Mouse (Mus musculus) layer of hippocampus, adult 2 months (tissue): ENCODE results near the gene Prkcg. TPM values are rescaled to one million over a fixed set of nuclear protein-coding genes. Genes with fewer than 3 reads are reported as not detected.

Experiments
- DNase-seq, 2 experiments: peaks; one replicate each; pipeline ENCODE4 v3.0.0; 2022; ENCODE audit warnings: low spot score in 2 of 2
- H3K27ac ChIP-seq: fragments of 200-600 bp; 2 replicates; pipeline ENCODE4 v1.8.1; 2022
- H3K4me3 ChIP-seq: fragments of 200-600 bp; 2 replicates; pipeline ENCODE4 v1.8.1; 2022; ENCODE audit warnings: mild to moderate bottlenecking
- CTCF ChIP-seq: fragments of 200-600 bp; conservative IDR thresholded peaks from 2 replicates; pipeline ENCODE4 v1.8.1; 2022; ENCODE audit warnings: antibody characterized with exemption, mild to moderate bottlenecking, moderate library complexity
- total RNA-seq, 2 experiments: library from RNA; stranded (reverse); gene quantifications; 2 replicates each; pipeline ENCODE4 v1.2.3; 2021

Prkcg gene
- total RNA-seq, 2 experiments from 2014 or later, result 518 to 547 TPM

- no peak for DNase-seq
- peak; percentile 64 for TF ChIP-seq CTCF
- no peak overlapping the region for H3K27ac ChIP-seq
- no peak overlapping the region for H3K4me3 ChIP-seq
These were observed 21.3 kb downstream of the Prkcg start for GRCm38 (mm10) chr7:3310233-3310632.

GRCm38 (mm10) chr7:3313571-3313970, 24.6 kb downstream of the Prkcg start:
- no peak for DNase-seq
- TF ChIP-seq CTCF, result no peak
- Histone ChIP-seq H3K27ac (no peak overlapping the region), H3K4me3 (no peak overlapping the region)

GRCm38 (mm10) chr7:3314121-3314520, 25.1 kb downstream of the Prkcg start:
- Histone ChIP-seq H3K4me3 (no peak overlapping the region), H3K27ac (no peak overlapping the region)
- no peak for DNase-seq
- TF ChIP-seq CTCF, result no peak

- Histone ChIP-seq H3K27ac (no peak overlapping the region), H3K4me3 (no peak overlapping the region)
- no peak for TF ChIP-seq CTCF
- no peak for DNase-seq
These were observed 28.7 kb downstream of the Prkcg start for GRCm38 (mm10) chr7:3317704-3318103.

GRCm38 (mm10) chr7:3320856-3321255, 31.9 kb downstream of the Prkcg start:
- H3K4me3 ChIP-seq, result no peak overlapping the region
- H3K27ac ChIP-seq, result no peak overlapping the region
- no peak for DNase-seq
- TF ChIP-seq CTCF, result no peak

- no peak for TF ChIP-seq CTCF
- H3K4me3 ChIP-seq, result no peak overlapping the region
- no peak for DNase-seq
- no peak overlapping the region for H3K27ac ChIP-seq
These were observed 34.8 kb downstream of the Prkcg start for GRCm38 (mm10) chr7:3323826-3324225.

GRCm38 (mm10) chr7:3327961-3328360, 39.0 kb downstream of the Prkcg start:
- no peak overlapping the region for H3K4me3 ChIP-seq
- no peak for TF ChIP-seq CTCF
- H3K27ac ChIP-seq, result no peak overlapping the region
- DNase-seq, result no peak

GRCm38 (mm10) chr7:3329776-3330546, 41.0 kb downstream of the Prkcg start:
- TF ChIP-seq CTCF, result peak; percentile 99
- Histone ChIP-seq H3K27ac (0 out of 2 replicates have a peak overlapping the region, but pooled peaks have one; percentile 32), H3K4me3 (no peak overlapping the region; the same call in 1 of the 2 replicates)
- DNase-seq, result peak; percentile 79 to 90

GRCm38 (mm10) chr7:3331171-3331570, 42.2 kb downstream of the Prkcg start:
- H3K4me3 ChIP-seq, result peak overlapping the region; percentile 80
- no peak for TF ChIP-seq CTCF
- no peak for DNase-seq
- peak overlapping the region; percentile 84 for H3K27ac ChIP-seq

GRCm38 (mm10) chr7:3331581-3332223, 42.7 kb downstream of the Prkcg start:
- H3K27ac ChIP-seq, result peak overlapping the region; percentile 84
- peak overlapping the region; percentile 80 for H3K4me3 ChIP-seq
- TF ChIP-seq CTCF, result peak; percentile 28; the same call in 1 of the 2 replicates
- DNase-seq, result peak; percentile 87 to 92

GRCm38 (mm10) chr7:3332224-3332615, 43.2 kb downstream of the Prkcg start:
- DNase-seq, result no peak
- no peak for TF ChIP-seq CTCF
- Histone ChIP-seq H3K27ac (peak overlapping the region; percentile 84), H3K4me3 (peak overlapping the region; percentile 80)

GRCm38 (mm10) chr7:3332619-3333521, 43.9 kb downstream of the Prkcg start, which contains the start of gene Cacng7:
Gene Cacng7 (plus strand): TSS chr7:3332955.
- TF ChIP-seq CTCF, result no peak
- Histone ChIP-seq H3K4me3 (peak within 1 kb of the TSS; percentile 80), H3K27ac (peak within 1 kb of the TSS; percentile 87)
- DNase-seq, result peak; percentile 63 to 65

GRCm38 (mm10) chr7:3333542-3333941, 44.6 kb downstream of the Prkcg start:
- H3K27ac ChIP-seq, result peak overlapping the region; percentile 87
- TF ChIP-seq CTCF, result no peak

More at GRCm38 (mm10) chr7:3333542-3333941, 44.6 kb downstream of the Prkcg start:
- peak overlapping the region; percentile 80 for H3K4me3 ChIP-seq
- DNase-seq, result no peak
